Comparison of ENCODE assay signal across 8 mouse cellular contexts in genomic region chr2:129800271-129800903, GRCm38 (mm10). TPM values are rescaled to one million over a fixed set of nuclear protein-coding genes. Genes with fewer than 3 reads are reported as not detected.
DNase-seq lines count a peak whose midpoint lies in the region; ATAC-seq and TF ChIP-seq lines count a peak whose summit lies in the region.

Gene Stk35 (plus strand): TSS chr2:129800517.

- peak within 1 kb of the TSS; percentile 92 for H3K4me3 ChIP-seq in ES-Bruce4 (ENCODE audit: low read depth, low read length)
- peak within 1 kb of the TSS; percentile 99 for H3K4me3 ChIP-seq in forebrain, embryonic 15.5 days
- peak within 1 kb of the TSS; percentile 93 for H3K4me3 ChIP-seq in lung, adult 2 months (replicated peaks; ENCODE audit: extremely low read depth, low read depth, low read length)

- peak within 1 kb of the TSS; percentile 75 for H3K4me2 ChIP-seq in forebrain, embryonic 15.5 days (replicated peaks)

- TF ChIP-seq POLR2A in ES-Bruce4 (IDR thresholded peaks at IDR 0.05; ENCODE audit: insufficient read depth, low read length): peak; percentile 43
- TF ChIP-seq POLR2A in lung, adult 2 months (IDR thresholded peaks at IDR 0.05; ENCODE audit: borderline replicate concordance, extremely low read depth, low read depth, low read length): peak; percentile 60; the same call in 1 of the 2 replicates

- TF ChIP-seq CTCF in ES-Bruce4 (IDR thresholded peaks at IDR 0.05; ENCODE audit: low read depth, low read length): no peak
- TF ChIP-seq CTCF in lung, adult 2 months (IDR thresholded peaks at IDR 0.05; ENCODE audit: insufficient read depth, low read length): no peak

- H3K27ac ChIP-seq in ES-Bruce4 (ENCODE audit: insufficient read depth, low read length): peak within 1 kb of the TSS; percentile 92
- H3K27ac ChIP-seq in forebrain, embryonic 15.5 days (replicated peaks): peak within 1 kb of the TSS; percentile 98

- H3K9me3 ChIP-seq in ES-Bruce4 (replicated peaks; ENCODE audit: control insufficient read depth, insufficient read depth, low read length, poor library complexity, severe bottlenecking): no peaks in the 10 kb centered on the region
- no peaks in the 10 kb centered on the region for H3K9me3 ChIP-seq in forebrain, embryonic 15.5 days

- no peaks in the 10 kb centered on the region for H3K4me1 ChIP-seq in ES-Bruce4 (ENCODE audit: control insufficient read depth, insufficient read depth, low read length)
- peaks cover 32% of the 10 kb centered on the region for H3K4me1 ChIP-seq in forebrain, embryonic 15.5 days
- peaks cover 6% of the 10 kb centered on the region; the same call in 1 of the 2 replicates for H3K4me1 ChIP-seq in lung, adult 2 months (ENCODE audit: control insufficient read depth, insufficient read depth, low read length)

- ATAC-seq in cerebellum, adult (ENCODE audit: insufficient number of reproducible peaks, low FRiP score, low TSS enrichment): peak; percentile 89
- ATAC-seq in forebrain, embryonic 15.5 days (replicated peaks): peak; percentile 87
- ATAC-seq in neutrophil, adult 5-6 weeks (ENCODE audit: extremely low read depth, insufficient number of reproducible peaks, low FRiP score, poor library complexity, severe bottlenecking): peak; percentile 59

- H3K36me3 ChIP-seq in ES-Bruce4 (ENCODE audit: control insufficient read depth, insufficient read depth, low read length, poor library complexity, severe bottlenecking): peaks cover 16% of the 10 kb centered on the region
- H3K36me3 ChIP-seq in forebrain, embryonic 15.5 days: no peaks in the 10 kb centered on the region

- intact Hi-C loops in heart, postnatal 25 days (cut with DNase I): loop anchor here (5.0 to 10.0 kb wide), 2 partner anchors 72 to 474 kb away; partner anchors contain the start of gene Nop56

- DNase-seq in heart, postnatal 25 days (ENCODE audit: low spot score): peak; percentile 90
- peak; percentile 81 to 88 for DNase-seq in layer of hippocampus, adult 18-20 months (ENCODE audit: low spot score in 2 of 2)
- peak; percentile 84 for DNase-seq in lung, adult 2 months
- DNase-seq in thymus, adult 18-20 months: peak; percentile 65 to 67

- H3K27me3 ChIP-seq in ES-Bruce4 (ENCODE audit: control insufficient read depth, insufficient read depth, low read length, poor library complexity, severe bottlenecking): no peaks in the 10 kb centered on the region
- no peaks in the 10 kb centered on the region for H3K27me3 ChIP-seq in forebrain, embryonic 15.5 days

- no peak for TF ChIP-seq EP300 in ES-Bruce4 (IDR thresholded peaks at IDR 0.05; ENCODE audit: insufficient read depth, low read depth, low read length)

- 0% methylated on average over 63 of the region's 63 CpGs for WGBS in forebrain, embryonic 15.5 days
- under 1% methylated on average over 62 of the region's 63 CpGs for WGBS in lung, adult 2 months

- H3K9ac ChIP-seq in ES-Bruce4 (ENCODE audit: low read depth, poor library complexity, severe bottlenecking): peak within 1 kb of the TSS; percentile 96
- H3K9ac ChIP-seq in forebrain, embryonic 15.5 days (replicated peaks): peak within 1 kb of the TSS; percentile 98

RNA-seq across cellular contexts. Expression of gene Stk35, which starts in this region (rescaled TPM):
- 35.5 and 36.1 TPM in 2 replicates for polyA plus RNA-seq in ES-Bruce4 (2011; ENCODE audit: insufficient read depth, insufficient read length, low read depth, missing spikeins)
- polyA plus RNA-seq in forebrain, embryonic 15.5 days (2015; fragmentation: Nextera tagmentation; extraction: Ambion mirVana): 10.3 and 10.6 TPM in 2 replicates
- 10 to 100 TPM; 11.9 to 19.5 TPM for total RNA-seq in heart, postnatal 25 days (2021)
- 10 to 100 TPM; 30.1 to 31.1 TPM for total RNA-seq in layer of hippocampus, adult 18-20 months (2021)
- 18.2 and 20.1 TPM in 2 replicates for polyA plus RNA-seq in lung, adult 2 months (2012; rRNA removed)
- total RNA-seq in neutrophil, adult 5-6 weeks (2017): 8.3 and 11.2 TPM in 2 replicates

Comparison
In these comparisons a context has a peak if more than half of its experiments do, and no peak if none do; other contexts are left out.
1. Peak in every context shown above with its lines: DNase-seq, ATAC-seq, H3K4me3 ChIP-seq and H3K27ac ChIP-seq.